Mouse (Mus musculus): Measurements from ENCODE around the gene Cela2a. TPM values are rescaled to one million over a fixed set of nuclear protein-coding genes. Genes with fewer than 3 reads are reported as not detected.
A peak's percentile ranks its signal among the peaks of the same experiment; 100 is the strongest.

Gene Cela2a
- polyA plus RNA-seq, 1 experiment: 0.13 TPM

DNA sequence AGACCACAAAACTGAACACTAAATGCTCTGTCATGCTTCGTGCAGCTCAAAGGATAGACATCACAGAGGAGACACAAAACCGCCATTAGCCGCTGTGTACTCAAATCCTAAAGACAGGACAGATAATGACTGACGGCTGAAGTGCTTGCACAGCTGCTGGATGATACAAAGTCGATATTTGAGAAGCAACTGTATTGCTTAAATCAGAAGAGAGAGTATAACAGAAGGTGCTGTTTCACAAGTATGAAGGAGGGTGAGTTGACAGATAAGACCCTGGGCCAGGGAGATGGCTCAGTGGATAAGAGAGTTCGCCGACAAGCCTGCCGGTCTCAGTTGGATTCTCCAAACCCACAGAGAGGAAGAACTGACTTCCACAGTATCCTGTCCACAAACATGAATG is 54.1 kb downstream of the Cela2a start:
- H3K4me3 ChIP-seq (replicated peaks; ENCODE audit: insufficient read depth, low read depth, low read length): no peak overlapping the region
- DNase-seq: no peak
- peaks cover 6% of the 10 kb centered on the region for H3K4me1 ChIP-seq (ENCODE audit: control insufficient read depth, insufficient read depth, low read length)
- H3K27me3 ChIP-seq (ENCODE audit: control insufficient read depth, insufficient read depth, low read length): no peaks in the 10 kb centered on the region
- TF ChIP-seq CTCF (IDR thresholded peaks at IDR 0.05; ENCODE audit: borderline replicate concordance, insufficient read depth, low read depth, low read length) (no peak), POLR2A (IDR thresholded peaks at IDR 0.05; ENCODE audit: borderline replicate concordance, insufficient read depth, low read length) (no peak)
- no peak overlapping the region for H3K27ac ChIP-seq (ENCODE audit: insufficient read depth, low read length)
- WGBS: 91% methylated on average over 8 of the region's 8 CpGs

DNA sequence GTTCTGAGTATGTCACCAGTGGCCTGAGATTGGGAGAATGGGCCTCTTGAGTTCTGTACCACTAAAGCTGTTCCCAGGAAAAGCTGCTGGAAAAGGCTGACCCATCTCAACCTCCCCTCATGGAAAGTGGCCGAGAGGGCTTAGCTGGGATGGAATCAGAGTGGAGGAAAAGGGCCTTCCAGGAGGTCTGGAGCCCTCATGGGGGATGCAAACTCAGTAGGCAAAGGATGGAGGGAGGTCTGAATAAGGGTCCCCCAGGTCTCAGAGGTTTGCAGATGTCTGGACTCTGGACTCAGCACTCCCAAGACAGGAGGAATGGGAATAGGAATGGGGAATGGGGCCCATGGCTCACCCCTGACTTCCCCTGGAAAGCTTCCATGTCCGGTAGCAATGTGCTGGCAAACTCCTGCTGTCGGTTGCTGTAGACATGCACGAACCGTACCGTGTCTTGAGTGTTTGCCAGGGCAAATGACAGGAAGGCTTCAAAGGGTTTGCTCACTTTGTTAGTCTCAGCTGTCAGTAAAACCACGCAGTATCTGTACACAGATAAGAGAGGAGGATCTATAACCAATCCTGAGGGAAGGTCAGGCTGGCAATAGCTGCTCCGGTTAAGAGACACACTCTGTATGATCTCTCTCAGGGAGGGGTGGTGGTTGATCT is 56.3 kb downstream of the Cela2a start:
- H3K4me3 ChIP-seq (replicated peaks; ENCODE audit: insufficient read depth, low read depth, low read length): no peak overlapping the region
- peaks cover 13% of the 10 kb centered on the region for H3K4me1 ChIP-seq (ENCODE audit: control insufficient read depth, insufficient read depth, low read length)
- DNase-seq: no peak
- TF ChIP-seq CTCF (IDR thresholded peaks at IDR 0.05; ENCODE audit: borderline replicate concordance, insufficient read depth, low read depth, low read length) (no peak), POLR2A (IDR thresholded peaks at IDR 0.05; ENCODE audit: borderline replicate concordance, insufficient read depth, low read length) (no peak)
- H3K27ac ChIP-seq (ENCODE audit: insufficient read depth, low read length): no peak overlapping the region
- 40% methylated on average over 8 of the region's 8 CpGs for WGBS
- H3K27me3 ChIP-seq (ENCODE audit: control insufficient read depth, insufficient read depth, low read length): no peaks in the 10 kb centered on the region

DNA sequence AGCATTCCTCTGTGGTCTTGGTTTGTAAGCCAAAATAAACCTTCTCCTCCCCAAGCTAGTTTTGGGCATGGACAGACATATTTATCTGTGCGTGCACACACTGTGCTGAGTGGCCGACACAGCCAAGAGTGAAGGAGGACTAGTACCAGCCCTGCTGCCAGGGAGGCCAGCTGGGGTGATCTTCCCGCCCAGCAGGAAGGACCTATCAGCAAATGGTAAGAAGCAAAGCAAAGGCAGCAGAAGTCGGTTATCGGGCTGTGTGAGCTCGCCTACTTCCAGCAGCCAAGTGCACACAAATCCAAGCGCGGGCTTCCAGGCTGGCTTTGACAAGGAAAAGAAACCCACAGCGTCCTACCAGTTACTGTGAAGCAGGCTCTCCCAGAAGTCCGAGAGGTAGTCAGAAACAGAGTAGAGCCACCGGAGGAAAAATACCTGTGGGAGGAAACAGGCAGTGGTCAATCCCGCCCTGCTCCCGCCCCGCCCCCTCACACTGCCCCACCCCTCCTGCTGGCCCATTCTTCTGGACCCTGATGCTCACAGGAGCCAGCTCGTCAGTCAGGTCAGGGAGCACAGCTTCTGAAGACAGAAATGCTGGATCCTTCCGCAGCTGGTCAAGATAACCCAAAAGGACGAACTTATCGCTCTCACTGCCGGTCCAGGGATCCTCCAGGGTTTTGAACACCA is 58.5 kb downstream of the Cela2a start:
- peak overlapping the region; percentile 2; the same call in 1 of the 2 replicates for H3K27ac ChIP-seq (ENCODE audit: insufficient read depth, low read length)
- peak; percentile 76 to 83 for DNase-seq

DNA sequence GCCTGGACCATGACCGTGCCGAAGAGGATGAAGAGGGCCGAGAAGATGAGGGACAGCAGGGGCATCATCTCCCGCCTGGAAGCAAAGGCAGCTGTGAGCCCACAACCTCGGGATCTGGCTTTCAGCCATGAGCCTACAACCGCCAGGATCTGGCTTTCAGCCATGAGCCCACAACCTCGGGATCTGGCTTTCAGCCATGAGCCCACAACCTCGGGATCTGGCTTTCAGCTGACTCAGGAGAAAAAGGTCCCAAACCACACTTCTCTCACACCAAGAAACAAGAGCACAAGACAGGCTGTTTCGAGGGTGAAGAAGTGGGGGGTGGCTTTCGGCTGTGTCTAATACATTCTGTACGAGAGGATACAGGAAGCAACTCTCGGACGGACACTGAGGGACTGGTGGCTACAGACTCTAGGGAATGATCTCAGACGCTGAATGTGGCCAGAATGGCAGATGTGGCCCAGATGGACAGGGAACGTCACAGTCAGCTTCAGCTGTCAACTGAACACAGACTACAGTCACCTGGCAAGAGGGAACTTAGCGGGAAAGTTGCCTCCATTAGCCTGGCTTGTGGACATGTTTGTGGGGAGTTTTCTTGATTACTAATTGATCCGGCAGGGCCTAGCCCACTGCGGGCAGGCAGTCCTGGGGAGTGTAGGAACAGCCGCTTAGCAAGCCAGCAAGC is 59.1 kb downstream of the Cela2a start:
- Histone ChIP-seq H3K27ac (ENCODE audit: insufficient read depth, low read length) (peak overlapping the region; percentile 2; the same call in 1 of the 2 replicates), H3K4me3 (replicated peaks; ENCODE audit: insufficient read depth, low read depth, low read length) (no peak overlapping the region), H3K27me3 (ENCODE audit: control insufficient read depth, insufficient read depth, low read length) (no peaks in the 10 kb centered on the region), H3K4me1 (ENCODE audit: control insufficient read depth, insufficient read depth, low read length) (peaks cover 13% of the 10 kb centered on the region)
- DNase-seq: peak; percentile 33 to 38
- 10% methylated on average over 19 of the region's 19 CpGs for WGBS
- TF ChIP-seq CTCF (IDR thresholded peaks at IDR 0.05; ENCODE audit: borderline replicate concordance, insufficient read depth, low read depth, low read length): no peak
- no peak for TF ChIP-seq POLR2A (IDR thresholded peaks at IDR 0.05; ENCODE audit: borderline replicate concordance, insufficient read depth, low read length)

More for the DNA sequence above, 58.5 kb downstream of the Cela2a start:
- WGBS: 11% methylated on average over 19 of the region's 19 CpGs
- Histone ChIP-seq H3K27me3 (ENCODE audit: control insufficient read depth, insufficient read depth, low read length) (no peaks in the 10 kb centered on the region), H3K4me1 (ENCODE audit: control insufficient read depth, insufficient read depth, low read length) (peaks cover 13% of the 10 kb centered on the region), H3K4me3 (replicated peaks; ENCODE audit: insufficient read depth, low read depth, low read length) (no peak overlapping the region)
- no peak for TF ChIP-seq CTCF (IDR thresholded peaks at IDR 0.05; ENCODE audit: borderline replicate concordance, insufficient read depth, low read depth, low read length)
- TF ChIP-seq POLR2A (IDR thresholded peaks at IDR 0.05; ENCODE audit: borderline replicate concordance, insufficient read depth, low read length): no peak

DNA sequence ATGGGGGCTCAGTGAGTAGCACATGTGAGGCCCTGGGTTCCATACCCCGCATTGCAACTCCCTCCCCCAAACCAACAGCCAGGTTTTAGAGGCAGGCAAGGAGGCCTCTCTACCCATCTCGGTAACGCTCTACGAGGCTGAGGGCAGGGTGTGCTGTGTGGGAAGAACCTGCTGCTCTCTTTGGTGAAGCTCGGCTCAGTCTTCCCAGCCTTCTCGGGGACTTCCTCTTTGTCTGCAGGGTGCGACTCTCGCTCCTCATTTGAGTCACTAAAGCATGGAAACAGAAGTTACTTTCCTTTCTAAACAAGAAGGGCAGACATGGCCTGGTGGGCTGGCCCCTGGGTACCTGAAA is 59.7 kb downstream of the Cela2a start:
- DNase-seq: no peak
- no peak overlapping the region for H3K4me3 ChIP-seq (replicated peaks; ENCODE audit: insufficient read depth, low read depth, low read length)
- no peak overlapping the region for H3K27ac ChIP-seq (ENCODE audit: insufficient read depth, low read length)

DNA sequence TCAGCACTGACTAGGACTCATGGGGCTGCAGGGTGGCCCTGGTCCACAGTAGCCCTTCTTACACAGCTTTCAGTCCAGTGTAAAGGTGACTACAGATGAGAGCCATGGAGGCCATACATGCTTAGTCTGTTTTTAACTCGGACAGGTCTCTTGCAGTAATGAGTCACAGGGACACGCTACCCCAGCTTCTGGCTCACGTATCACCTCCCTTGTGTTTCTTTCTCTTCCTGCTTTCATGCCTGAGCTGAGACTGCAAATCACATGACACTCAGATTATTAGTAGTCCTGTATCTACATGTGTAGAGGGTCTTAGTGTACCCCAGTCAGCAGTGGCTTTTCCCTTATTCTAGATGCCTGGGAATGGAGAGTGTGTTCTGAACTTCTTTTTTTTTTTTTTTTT is 61.0 kb downstream of the Cela2a start:
- no peak for TF ChIP-seq POLR2A (IDR thresholded peaks at IDR 0.05; ENCODE audit: borderline replicate concordance, insufficient read depth, low read length)
- no peak for TF ChIP-seq CTCF (IDR thresholded peaks at IDR 0.05; ENCODE audit: borderline replicate concordance, insufficient read depth, low read depth, low read length)
- Histone ChIP-seq H3K27ac (ENCODE audit: insufficient read depth, low read length) (no peak overlapping the region), H3K27me3 (ENCODE audit: control insufficient read depth, insufficient read depth, low read length) (no peaks in the 10 kb centered on the region), H3K4me1 (ENCODE audit: control insufficient read depth, insufficient read depth, low read length) (peaks cover 13% of the 10 kb centered on the region), H3K4me3 (replicated peaks; ENCODE audit: insufficient read depth, low read depth, low read length) (no peak overlapping the region)
- no peak for DNase-seq
- WGBS: 94% methylated on average over 3 of the region's 3 CpGs

More for the DNA sequence above, 59.7 kb downstream of the Cela2a start:
- TF ChIP-seq CTCF (IDR thresholded peaks at IDR 0.05; ENCODE audit: borderline replicate concordance, insufficient read depth, low read depth, low read length) (no peak), POLR2A (IDR thresholded peaks at IDR 0.05; ENCODE audit: borderline replicate concordance, insufficient read depth, low read length) (no peak)
- H3K4me1 ChIP-seq (ENCODE audit: control insufficient read depth, insufficient read depth, low read length): peaks cover 13% of the 10 kb centered on the region
- no peaks in the 10 kb centered on the region for H3K27me3 ChIP-seq (ENCODE audit: control insufficient read depth, insufficient read depth, low read length)
- WGBS: 64% methylated on average over 8 of the region's 8 CpGs

Other genes with a start within 250 kb of the Cela2a start
- gene Fblim1, start 220.1 kb downstream of the Cela2a start, polyA plus RNA-seq (2012; rRNA removed): 2.3 and 2.6 TPM in 2 replicates
- 0.57 and 0.73 TPM in 2 replicates for gene Tmem82, start 207.5 kb downstream of the Cela2a start, polyA plus RNA-seq (2012; rRNA removed)
- gene Slc25a34, start 202.3 kb downstream of the Cela2a start, polyA plus RNA-seq (2012; rRNA removed): 7.7 and 9.5 TPM in 2 replicates
- 124 and 130 TPM in 2 replicates for gene Plekhm2, start 161.3 kb downstream of the Cela2a start, polyA plus RNA-seq (2012; rRNA removed)
- gene Rsc1a1, start 140.6 kb downstream of the Cela2a start, polyA plus RNA-seq (2012; rRNA removed): 7.4 and 8.1 TPM in 2 replicates
- 20.4 and 21.1 TPM in 2 replicates for gene Ddi2, start 102.7 kb downstream of the Cela2a start, polyA plus RNA-seq (2012; rRNA removed)
- gene Agmat, start 79.5 kb downstream of the Cela2a start, polyA plus RNA-seq (2012; rRNA removed): 1.5 and 2.7 TPM in 2 replicates
- gene Dnajc16, start 35.2 kb downstream of the Cela2a start, polyA plus RNA-seq (2012; rRNA removed): 27.3 and 28.1 TPM in 2 replicates
- gene Casp9, start 32.5 kb downstream of the Cela2a start, polyA plus RNA-seq (2012; rRNA removed): 20.0 and 21.8 TPM in 2 replicates
- gene Ctrc, start 20.2 kb upstream of the Cela2a start, polyA plus RNA-seq (2012; rRNA removed): not detected in 2 replicates
- 141 and 152 TPM in 2 replicates for gene Efhd2, start 48.8 kb upstream of the Cela2a start, polyA plus RNA-seq (2012; rRNA removed)
- 2.1 and 3.4 TPM in 2 replicates for gene Fhad1, start 188.9 kb upstream of the Cela2a start, polyA plus RNA-seq (2012; rRNA removed)

Measured in cerebellum, adult 2 months (tissue).